Mouse (Mus musculus): ENCODE data around the gene Kcnj10. TPM values are rescaled to one million over a fixed set of nuclear protein-coding genes. Genes with fewer than 3 reads are reported as not detected.
A peak's percentile ranks its signal among the peaks of the same experiment; 100 is the strongest.

The Kcnj10 gene
- total and polyA plus RNA-seq, 2 experiments: 0.34 to 0.37 TPM

GRCm38 (mm10) chr1:172319921-172320411 lies 21.0 kb upstream of the Kcnj10 start:
- Histone ChIP-seq H3K27ac (replicated peaks; ENCODE audit: insufficient read depth, low read depth, low read length) (no peak overlapping the region), H3K4me1 (ENCODE audit: control insufficient read depth, insufficient read depth, low read length) (no peaks in the 10 kb centered on the region), H3K36me3 (ENCODE audit: control insufficient read depth, insufficient read depth, low read length) (no peaks in the 10 kb centered on the region), H3K9ac (ENCODE audit: low read depth, low read length) (no peak overlapping the region), H3K4me3 (ENCODE audit: insufficient read depth, low read depth, low read length) (no peak overlapping the region), H3K27me3 (ENCODE audit: control insufficient read depth, insufficient read depth, low read length) (no peaks in the 10 kb centered on the region), H3K79me2 (ENCODE audit: control insufficient read depth, insufficient read depth, low read length) (no peaks in the 10 kb centered on the region)
- TF ChIP-seq CTCF (IDR thresholded peaks at IDR 0.05; ENCODE audit: low read depth, low read length) (no peak), POLR2A (IDR thresholded peaks at IDR 0.05; ENCODE audit: extremely low read depth, insufficient read depth, low read length) (no peak)
- 74% methylated on average over 5 of the region's 5 CpGs for WGBS
- DNase-seq (ENCODE audit: extremely low read depth, low read depth, low spot score): no peak

GRCm38 (mm10) chr1:172322725-172323124 lies 18.3 kb upstream of the Kcnj10 start:
- Histone ChIP-seq H3K4me3 (ENCODE audit: insufficient read depth, low read depth, low read length) (no peak overlapping the region), H3K9ac (ENCODE audit: low read depth, low read length) (no peak overlapping the region), H3K4me1 (ENCODE audit: control insufficient read depth, insufficient read depth, low read length) (peaks cover 1% of the 10 kb centered on the region; the same call in 1 of the 2 replicates), H3K27me3 (ENCODE audit: control insufficient read depth, insufficient read depth, low read length) (peaks cover 6% of the 10 kb centered on the region; the same call in 1 of the 2 replicates), H3K27ac (replicated peaks; ENCODE audit: insufficient read depth, low read depth, low read length) (no peak overlapping the region), H3K79me2 (ENCODE audit: control insufficient read depth, insufficient read depth, low read length) (no peaks in the 10 kb centered on the region), H3K36me3 (ENCODE audit: control insufficient read depth, insufficient read depth, low read length) (no peaks in the 10 kb centered on the region)
- no peak for DNase-seq (ENCODE audit: extremely low read depth, low read depth, low spot score)
- no peak for TF ChIP-seq POLR2A (IDR thresholded peaks at IDR 0.05; ENCODE audit: extremely low read depth, insufficient read depth, low read length)
- TF ChIP-seq CTCF (IDR thresholded peaks at IDR 0.05; ENCODE audit: low read depth, low read length): no peak
- 65% methylated on average over 13 of the region's 13 CpGs for WGBS

- Histone ChIP-seq H3K79me2 (ENCODE audit: control insufficient read depth, insufficient read depth, low read length) (no peaks in the 10 kb centered on the region), H3K4me3 (ENCODE audit: insufficient read depth, low read depth, low read length) (no peak overlapping the region), H3K27ac (replicated peaks; ENCODE audit: insufficient read depth, low read depth, low read length) (no peak overlapping the region), H3K27me3 (ENCODE audit: control insufficient read depth, insufficient read depth, low read length) (peaks cover 6% of the 10 kb centered on the region; the same call in 1 of the 2 replicates), H3K36me3 (ENCODE audit: control insufficient read depth, insufficient read depth, low read length) (no peaks in the 10 kb centered on the region), H3K9ac (ENCODE audit: low read depth, low read length) (no peak overlapping the region), H3K4me1 (ENCODE audit: control insufficient read depth, insufficient read depth, low read length) (peaks cover 1% of the 10 kb centered on the region; the same call in 1 of the 2 replicates)
- TF ChIP-seq CTCF (IDR thresholded peaks at IDR 0.05; ENCODE audit: low read depth, low read length) (no peak), POLR2A (IDR thresholded peaks at IDR 0.05; ENCODE audit: extremely low read depth, insufficient read depth, low read length) (no peak)
- 64% methylated on average over 5 of the region's 5 CpGs for WGBS
- no peak for DNase-seq (ENCODE audit: extremely low read depth, low read depth, low spot score)
These were observed 17.7 kb upstream of the Kcnj10 start for GRCm38 (mm10) chr1:172323298-172323697.

GRCm38 (mm10) chr1:172323801-172324359 lies 17.1 kb upstream of the Kcnj10 start:
- Histone ChIP-seq H3K4me1 (ENCODE audit: control insufficient read depth, insufficient read depth, low read length) (peaks cover 1% of the 10 kb centered on the region; the same call in 1 of the 2 replicates), H3K27ac (replicated peaks; ENCODE audit: insufficient read depth, low read depth, low read length) (no peak overlapping the region), H3K4me3 (ENCODE audit: insufficient read depth, low read depth, low read length) (no peak overlapping the region), H3K9ac (ENCODE audit: low read depth, low read length) (no peak overlapping the region), H3K36me3 (ENCODE audit: control insufficient read depth, insufficient read depth, low read length) (no peaks in the 10 kb centered on the region), H3K79me2 (ENCODE audit: control insufficient read depth, insufficient read depth, low read length) (no peaks in the 10 kb centered on the region), H3K27me3 (ENCODE audit: control insufficient read depth, insufficient read depth, low read length) (peaks cover 6% of the 10 kb centered on the region; the same call in 1 of the 2 replicates)
- DNase-seq (ENCODE audit: extremely low read depth, low read depth, low spot score): no peak
- WGBS: 81% methylated on average over 6 of the region's 6 CpGs
- TF ChIP-seq POLR2A (IDR thresholded peaks at IDR 0.05; ENCODE audit: extremely low read depth, insufficient read depth, low read length) (no peak), CTCF (IDR thresholded peaks at IDR 0.05; ENCODE audit: low read depth, low read length) (no peak)

GRCm38 (mm10) chr1:172324725-172325124 lies 16.3 kb upstream of the Kcnj10 start:
- 24% methylated on average over 7 of the region's 7 CpGs for WGBS
- Histone ChIP-seq H3K36me3 (ENCODE audit: control insufficient read depth, insufficient read depth, low read length) (no peaks in the 10 kb centered on the region), H3K4me3 (ENCODE audit: insufficient read depth, low read depth, low read length) (no peak overlapping the region), H3K9ac (ENCODE audit: low read depth, low read length) (no peak overlapping the region), H3K79me2 (ENCODE audit: control insufficient read depth, insufficient read depth, low read length) (no peaks in the 10 kb centered on the region), H3K27ac (replicated peaks; ENCODE audit: insufficient read depth, low read depth, low read length) (no peak overlapping the region), H3K27me3 (ENCODE audit: control insufficient read depth, insufficient read depth, low read length) (peaks cover 6% of the 10 kb centered on the region; the same call in 1 of the 2 replicates), H3K4me1 (ENCODE audit: control insufficient read depth, insufficient read depth, low read length) (peaks cover 1% of the 10 kb centered on the region; the same call in 1 of the 2 replicates)
- DNase-seq (ENCODE audit: extremely low read depth, low read depth, low spot score): peak; percentile 50
- TF ChIP-seq CTCF (IDR thresholded peaks at IDR 0.05; ENCODE audit: low read depth, low read length) (peak; percentile 96), POLR2A (IDR thresholded peaks at IDR 0.05; ENCODE audit: extremely low read depth, insufficient read depth, low read length) (no peak)
